Mouse (Mus musculus) stomach, postnatal 0 days (tissue): ENCODE data around the gene Phb2. TPM values are rescaled to one million over a fixed set of nuclear protein-coding genes. Genes with fewer than 3 reads are reported as not detected.

Experiments
- ATAC-seq: fragments of 200-750 bp; cut with Nextera tagmentation; 2 replicates; pipeline ENCODE4 v1.8.0; 2017; ENCODE audit not compliant: low FRiP score, low TSS enrichment
- DNase-seq: peaks from one replicate; pipeline ENCODE4 v3.0.0-alpha.2; 2016; ENCODE audit warnings: low spot score
- H3K27ac ChIP-seq: fragments of 300-500 bp; sonication (generic); replicated peaks from 2 replicates; pipeline ENCODE4 v1.5.1; 2014; ENCODE audit warnings: mild to moderate bottlenecking, control low read depth
- H3K27me3 ChIP-seq: fragments of 300-500 bp; sonication (generic); 2 replicates; pipeline ENCODE4 v1.6.1; 2014; ENCODE audit warnings: low read length; ENCODE audit not compliant: control insufficient read depth, insufficient read depth
- H3K36me3 ChIP-seq: fragments of 300-500 bp; sonication (generic); 2 replicates; pipeline ENCODE4 v1.6.1; 2014; ENCODE audit warnings: low read length, mixed read lengths; ENCODE audit not compliant: control insufficient read depth, insufficient read depth
- H3K4me1 ChIP-seq: fragments of 300-500 bp; sonication (generic); replicated peaks from 2 replicates; pipeline ENCODE4 v1.6.1; 2014; ENCODE audit warnings: antibody characterized with exemption; ENCODE audit not compliant: control insufficient read depth, insufficient read depth
- H3K4me2 ChIP-seq: fragments of 300-500 bp; sonication (generic); replicated peaks from 2 replicates; pipeline ENCODE4 v1.6.1; 2014; ENCODE audit warnings: low read depth, mild to moderate bottlenecking, control low read depth, moderate library complexity
- H3K4me3 ChIP-seq: fragments of 300-500 bp; sonication (generic); 2 replicates; pipeline ENCODE4 v1.5.1; 2014; ENCODE audit warnings: low read depth, low read length, control low read depth
- H3K9ac ChIP-seq: fragments of 300-500 bp; sonication (generic); 2 replicates; pipeline ENCODE4 v1.6.1; 2014; ENCODE audit warnings: mild to moderate bottlenecking, low read length, control low read depth, mixed read lengths
- H3K9me3 ChIP-seq: fragments of 300-500 bp; sonication (generic); 2 replicates; pipeline ENCODE4 v1.6.1; 2016; ENCODE audit warnings: low read length; ENCODE audit not compliant: control insufficient read depth
- CTCF ChIP-seq: IDR thresholded peaks from 2 replicates; pipeline ENCODE4 v1.5.1; 2016; ENCODE audit warnings: antibody characterized with exemption, low read depth, mild to moderate bottlenecking, moderate library complexity
- EP300 ChIP-seq: optimal IDR thresholded peaks from 2 replicates; pipeline ENCODE3; 2016; ENCODE audit warnings: antibody characterized with exemption
- WGBS: fragments of 180-500 bp; shearing (Covaris S2); extraction: QIAGEN DNeasy Blood & Tissue Kit; methylation state at CpG from one replicate; pipeline ENCODE4 v1.1.7; 2014; 5-methylcytosine and 5-hydroxymethylcytosine counted together
- polyA plus RNA-seq: library from polyadenylated mRNA; unstranded; fragments of >200 nt; fragmentation: Nextera tagmentation; extraction: Ambion mirVana; gene quantifications from 2 replicates; pipeline ENCODE4 v1.2.1, GENCODE M21; 2015

Gene Phb2
- polyA plus RNA-seq, 1 experiment from 2014 or later, result 230 TPM

GRCm38 (mm10) chr6:124720904-124721303 is 8.8 kb downstream of the Phb2 start:
- Histone ChIP-seq H3K27me3 (no peaks in the 10 kb centered on the region), H3K36me3 (peaks cover 5% of the 10 kb centered on the region; the same call in 1 of the 2 replicates), H3K4me3 (no peak overlapping the region), H3K27ac (peak overlapping the region; percentile 95), H3K9ac (peak overlapping the region; percentile 72; the same call in 1 of the 2 replicates), H3K4me2 (peak overlapping the region; percentile 61; the same call in 1 of the 2 replicates), H3K9me3 (no peaks in the 10 kb centered on the region), H3K4me1 (no peaks in the 10 kb centered on the region)
- TF ChIP-seq EP300, result no peak
- no peak for TF ChIP-seq CTCF
- DNase-seq (no peak), ATAC-seq (no peak)
- 38% methylated on average over 11 of the region's 11 CpGs for WGBS

- no peaks in the 10 kb centered on the region for H3K9me3 ChIP-seq
These were observed 10.8 kb downstream of the Phb2 start for GRCm38 (mm10) chr6:124722876-124723473.

GRCm38 (mm10) chr6:124723541-124723940 is 11.4 kb downstream of the Phb2 start:
- no peak overlapping the region for H3K4me2 ChIP-seq
- H3K27ac ChIP-seq, result no peak overlapping the region
- H3K27me3 ChIP-seq, result no peaks in the 10 kb centered on the region
- DNase-seq, result no peak
- H3K36me3 ChIP-seq, result no peaks in the 10 kb centered on the region; the same call in 1 of the 2 replicates
- H3K4me1 ChIP-seq, result no peaks in the 10 kb centered on the region
- WGBS, result 71% methylated on average over 8 of the region's 8 CpGs
- no peak overlapping the region for H3K9ac ChIP-seq
- no peak for ATAC-seq
- no peak for TF ChIP-seq CTCF
- TF ChIP-seq EP300, result no peak
- no peak overlapping the region for H3K4me3 ChIP-seq
- no peaks in the 10 kb centered on the region for H3K9me3 ChIP-seq

More at GRCm38 (mm10) chr6:124722876-124723473, 10.8 kb downstream of the Phb2 start:
- no peaks in the 10 kb centered on the region; the same call in 1 of the 2 replicates for H3K36me3 ChIP-seq
- H3K27me3 ChIP-seq, result no peaks in the 10 kb centered on the region
- H3K4me3 ChIP-seq, result no peak overlapping the region
- ATAC-seq (no peak), DNase-seq (no peak)
- no peak overlapping the region for H3K9ac ChIP-seq
- TF ChIP-seq EP300, result no peak
- TF ChIP-seq CTCF, result no peak
- H3K4me2 ChIP-seq, result no peak overlapping the region
- no peak overlapping the region for H3K27ac ChIP-seq
- 77% methylated on average over 6 of the region's 6 CpGs for WGBS
- no peaks in the 10 kb centered on the region for H3K4me1 ChIP-seq

- Histone ChIP-seq H3K36me3 (no peaks in the 10 kb centered on the region; the same call in 1 of the 2 replicates), H3K27ac (no peak overlapping the region), H3K9ac (no peak overlapping the region), H3K27me3 (no peaks in the 10 kb centered on the region), H3K4me2 (no peak overlapping the region), H3K4me3 (no peak overlapping the region), H3K9me3 (no peaks in the 10 kb centered on the region), H3K4me1 (no peaks in the 10 kb centered on the region)
- no peak for TF ChIP-seq EP300
- no peak for TF ChIP-seq CTCF
- DNase-seq, result no peak
- WGBS, result 90% methylated on average over 10 of the region's 10 CpGs
- no peak for ATAC-seq
These were observed 12.3 kb downstream of the Phb2 start for GRCm38 (mm10) chr6:124724472-124724871.

DNA sequence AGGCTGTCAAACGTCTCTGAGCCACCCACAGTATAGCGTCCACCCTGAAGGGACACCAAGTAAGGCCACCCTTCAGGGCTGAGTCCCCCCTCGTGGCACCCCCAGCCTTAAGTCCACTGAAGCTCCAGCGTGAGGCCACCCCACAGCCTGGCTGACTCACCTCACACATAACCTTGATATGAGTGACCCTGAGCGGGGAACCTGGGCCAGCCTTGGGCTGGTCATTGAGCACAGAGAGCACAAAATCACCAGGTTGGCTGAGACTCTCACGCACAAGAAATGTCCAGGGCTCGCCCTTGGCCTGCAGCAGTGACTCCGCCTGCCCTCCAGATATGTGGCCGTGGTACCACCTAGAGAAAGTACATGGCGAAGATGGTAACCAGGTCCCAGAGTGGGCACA is 16.5 kb downstream of the Phb2 start:
- WGBS, result 80% methylated on average over 10 of the region's 10 CpGs
- Histone ChIP-seq H3K27ac (no peak overlapping the region), H3K9me3 (no peaks in the 10 kb centered on the region), H3K4me2 (no peak overlapping the region), H3K36me3 (no peaks in the 10 kb centered on the region; the same call in 1 of the 2 replicates), H3K4me3 (no peak overlapping the region), H3K9ac (no peak overlapping the region), H3K27me3 (no peaks in the 10 kb centered on the region), H3K4me1 (no peaks in the 10 kb centered on the region; the same call in 1 of the 2 replicates)
- TF ChIP-seq EP300, result no peak
- TF ChIP-seq CTCF, result no peak
- no peak for DNase-seq
- 0 out of 2 replicates have a peak, but pooled peaks have one; percentile 24 for ATAC-seq

DNA sequence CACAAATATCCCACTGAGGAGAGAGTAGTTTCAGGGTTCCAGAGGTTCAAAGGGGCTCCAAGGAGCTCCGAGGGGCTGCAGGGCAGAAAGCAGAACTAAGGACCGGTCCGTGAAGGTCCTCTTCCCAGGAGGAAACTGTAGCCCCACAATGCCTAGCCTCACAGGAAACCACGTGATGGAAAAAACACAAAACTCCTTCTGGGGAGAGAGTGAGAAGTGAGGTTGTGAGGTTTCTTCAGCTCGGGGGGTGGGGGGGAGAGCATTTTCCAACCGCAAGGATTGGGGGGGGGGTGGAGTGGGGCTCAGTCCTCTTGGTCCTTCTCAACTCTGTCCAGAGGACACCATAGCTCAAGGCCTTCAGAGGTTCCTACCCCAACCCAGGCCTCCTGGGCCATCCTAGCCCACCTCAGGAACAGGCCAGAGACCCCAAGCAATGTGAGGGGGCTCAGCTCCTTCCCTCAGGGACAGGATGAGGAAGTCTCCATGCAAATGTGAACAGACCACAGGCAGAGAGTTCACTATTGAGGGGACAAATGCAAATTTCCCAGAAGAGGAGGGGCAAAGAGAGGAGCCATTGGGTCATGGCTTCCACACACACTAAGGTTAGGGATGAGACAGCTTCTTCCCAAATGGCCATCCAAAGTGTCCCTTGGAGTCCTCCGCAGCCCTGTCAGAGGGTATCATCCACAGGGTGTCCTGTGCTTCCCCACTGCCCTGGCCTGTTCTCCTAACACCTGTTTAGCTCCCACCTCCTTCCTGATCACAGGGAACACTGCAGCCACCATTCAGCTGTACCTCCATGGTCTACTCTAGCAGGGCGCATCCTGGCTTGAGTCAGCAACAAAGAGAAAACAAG is 17.9 kb downstream of the Phb2 start:
- no peak overlapping the region for H3K27ac ChIP-seq
- WGBS, result 78% methylated on average over 8 of the region's 8 CpGs
- DNase-seq, result no peak

More for the DNA sequence above, 17.9 kb downstream of the Phb2 start:
- Histone ChIP-seq H3K9ac (no peak overlapping the region), H3K4me2 (no peak overlapping the region), H3K4me1 (no peaks in the 10 kb centered on the region; the same call in 1 of the 2 replicates), H3K36me3 (no peaks in the 10 kb centered on the region), H3K27me3 (no peaks in the 10 kb centered on the region), H3K9me3 (no peaks in the 10 kb centered on the region), H3K4me3 (no peak overlapping the region)
- ATAC-seq, result no peak
- TF ChIP-seq CTCF (no peak), EP300 (no peak)
